Mouse (Mus musculus) myocyte (in vitro differentiated cells): ENCODE measurements at regions not wholly inside any gene's neighbourhood (a gene's known extent, or its start where the extent isn't known, plus 50 kb on each side); places are given as distances from the start of the nearest gene placed in this dataset.

Experiments
- H3K27me3 ChIP-seq: one replicate; pipeline ENCODE4 v1.6.1; 2011; ENCODE audit not compliant: control insufficient read depth, insufficient read depth, insufficient read length
- H3K36me3 ChIP-seq: one replicate; pipeline ENCODE4 v1.6.1; 2011; ENCODE audit not compliant: control insufficient read depth, insufficient read depth
- H3K4me2 ChIP-seq: one replicate; pipeline ENCODE4 v1.6.1; 2011; ENCODE audit warnings: low read depth, control low read depth
- H3K4me3 ChIP-seq: one replicate; pipeline ENCODE4 v1.5.1; 2011; ENCODE audit warnings: mild to moderate bottlenecking, control low read depth, moderate library complexity
- H3K79me2 ChIP-seq: one replicate; pipeline ENCODE4 v1.6.1; 2011; ENCODE audit not compliant: control insufficient read depth, insufficient read depth
- H3ac ChIP-seq: one replicate; pipeline ENCODE4 v1.6.1; 2011; ENCODE audit not compliant: control insufficient read depth, insufficient read length
- CEBPB ChIP-seq: IDR thresholded peaks from 2 replicates; pipeline ENCODE4 v1.6.1; 2011; ENCODE audit warnings: mild to moderate bottlenecking, moderate library complexity; ENCODE audit not compliant: poor library complexity, insufficient read depth, severe bottlenecking
- E2F4 ChIP-seq: IDR thresholded peaks from one replicate; pipeline ENCODE4 v1.6.1; 2011; ENCODE audit warnings: mild to moderate bottlenecking, control low read depth, moderate library complexity; ENCODE audit not compliant: insufficient read depth
- MAX ChIP-seq: IDR thresholded peaks from one replicate; pipeline ENCODE4 v1.6.1; 2011; ENCODE audit warnings: low read depth, mild to moderate bottlenecking, control low read depth
- MYOD1 ChIP-seq, 3 experiments: IDR thresholded peaks; one replicate each; pipeline ENCODE4 v1.6.1; 2011; ENCODE audit warnings: control low read depth in 2 of 3, low read depth in 2 of 3, mild to moderate bottlenecking in 2 of 3, moderate library complexity in 1 of 3; ENCODE audit not compliant: insufficient read length in 2 of 3, control insufficient read depth in 1 of 3
- MYOG ChIP-seq, 3 experiments: IDR thresholded peaks; one replicate each; pipeline ENCODE4 v1.6.1; 2011; ENCODE audit warnings: control low read depth in 2 of 3, low read depth in 2 of 3, mild to moderate bottlenecking in 2 of 3; ENCODE audit not compliant: insufficient read length in 2 of 3, control insufficient read depth in 1 of 3, insufficient read depth in 1 of 3
- POLR2A ChIP-seq: IDR thresholded peaks from one replicate; pipeline ENCODE4 v1.6.1; 2011; ENCODE audit warnings: low read depth, mild to moderate bottlenecking, control low read depth, moderate library complexity; ENCODE audit not compliant: insufficient read length
- POLR2AphosphoS2 ChIP-seq: IDR thresholded peaks from one replicate; pipeline ENCODE4 v1.6.1; 2011; ENCODE audit warnings: low read depth, control low read depth; ENCODE audit not compliant: insufficient read length
- REST ChIP-seq: IDR thresholded peaks from one replicate; pipeline ENCODE4 v1.6.1; 2011; ENCODE audit warnings: mild to moderate bottlenecking, control low read depth, moderate library complexity; ENCODE audit not compliant: insufficient read depth, insufficient read length
- SRF ChIP-seq: IDR thresholded peaks from one replicate; pipeline ENCODE4 v1.6.1; 2011; ENCODE audit warnings: low read depth; ENCODE audit not compliant: control insufficient read depth, insufficient read length
- TCF12 ChIP-seq: IDR thresholded peaks from one replicate; pipeline ENCODE4 v1.6.1; 2011; ENCODE audit warnings: mild to moderate bottlenecking, control low read depth; ENCODE audit not compliant: poor library complexity, insufficient read depth, severe bottlenecking
- TCF3 ChIP-seq: IDR thresholded peaks from one replicate; pipeline ENCODE4 v1.6.1; 2011; ENCODE audit warnings: low read depth, control low read depth; ENCODE audit not compliant: insufficient read length
- USF1 ChIP-seq: IDR thresholded peaks from one replicate; pipeline ENCODE4 v1.6.1; 2011; ENCODE audit warnings: low read depth, mild to moderate bottlenecking, control low read depth, moderate library complexity

DNA sequence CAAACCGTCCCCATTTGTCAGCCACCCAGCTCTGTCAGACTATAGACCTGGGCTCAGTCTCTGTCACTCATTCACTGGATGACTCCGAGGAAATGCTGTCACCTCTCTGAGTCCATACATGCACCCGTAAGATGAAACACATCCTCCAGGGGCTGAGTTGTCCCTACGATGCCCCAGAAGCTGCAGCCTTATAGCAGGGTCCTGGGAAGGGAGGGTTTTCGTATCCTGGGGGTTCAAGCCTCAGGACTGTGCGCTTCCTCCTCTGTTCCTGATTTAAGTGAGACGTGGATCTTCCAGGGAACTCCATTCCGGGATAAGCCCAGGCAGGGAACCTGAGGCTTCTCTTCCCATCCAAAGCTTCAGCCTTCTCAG, 111.6 kb downstream of the Tpra1 start:
- TF ChIP-seq POLR2AphosphoS2 (no peak), MYOD1 (IDR thresholded peaks at IDR 0.05; ENCODE audit: control insufficient read depth in 1 of 3, insufficient read length in 2 of 3, low read depth in 2 of 3) (no peak), POLR2A (no peak), USF1 (no peak), MAX (no peak), CEBPB (no peak), SRF (no peak), TCF12 (no peak), TCF3 (no peak), MYOG (IDR thresholded peaks at IDR 0.05; ENCODE audit: control insufficient read depth in 1 of 3, insufficient read depth in 1 of 3, insufficient read length in 2 of 3, low read depth in 2 of 3) (no peak), REST (no peak), E2F4 (no peak)
- Histone ChIP-seq H3K4me3 (no peak overlapping the region), H3ac (no peak overlapping the region), H3K79me2 (no peaks in the 10 kb centered on the region), H3K27me3 (no peaks in the 10 kb centered on the region), H3K4me2 (no peak overlapping the region), H3K36me3 (no peaks in the 10 kb centered on the region)

DNA sequence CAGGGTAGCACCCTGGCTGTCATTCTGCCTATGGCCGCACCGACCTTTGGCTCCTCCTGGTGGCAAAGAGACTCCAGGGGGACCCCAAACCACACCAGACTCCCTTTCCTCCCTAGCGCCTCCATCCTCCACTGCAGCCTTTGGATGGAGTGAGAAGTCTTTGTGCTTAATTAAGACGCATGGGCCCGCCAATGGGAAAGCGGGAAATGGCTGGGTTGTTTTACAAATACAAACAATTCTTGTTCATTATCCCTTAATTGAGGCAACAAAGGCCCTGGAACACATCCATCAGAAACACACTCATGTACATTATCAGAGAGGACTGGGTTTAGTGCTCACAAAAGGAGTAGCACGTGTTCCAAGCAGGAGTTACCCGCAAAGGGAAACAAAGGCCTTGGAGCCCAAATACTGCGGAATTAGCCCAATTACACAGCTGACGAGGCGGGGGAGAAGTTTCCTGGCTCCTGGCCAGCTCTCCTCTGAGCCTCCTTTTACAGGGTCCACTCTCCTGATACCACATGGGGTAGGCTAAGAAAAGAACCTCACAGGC, 122.1 kb downstream of the Tpra1 start:
- Histone ChIP-seq H3ac (no peak overlapping the region), H3K36me3 (no peaks in the 10 kb centered on the region), H3K4me3 (no peak overlapping the region), H3K4me2 (no peak overlapping the region), H3K27me3 (peaks cover 5% of the 10 kb centered on the region), H3K79me2 (no peaks in the 10 kb centered on the region)
- no peak for TF ChIP-seq POLR2A
- no peak for TF ChIP-seq CEBPB
- TF ChIP-seq USF1, result no peak
- TF ChIP-seq REST, result no peak

DNA sequence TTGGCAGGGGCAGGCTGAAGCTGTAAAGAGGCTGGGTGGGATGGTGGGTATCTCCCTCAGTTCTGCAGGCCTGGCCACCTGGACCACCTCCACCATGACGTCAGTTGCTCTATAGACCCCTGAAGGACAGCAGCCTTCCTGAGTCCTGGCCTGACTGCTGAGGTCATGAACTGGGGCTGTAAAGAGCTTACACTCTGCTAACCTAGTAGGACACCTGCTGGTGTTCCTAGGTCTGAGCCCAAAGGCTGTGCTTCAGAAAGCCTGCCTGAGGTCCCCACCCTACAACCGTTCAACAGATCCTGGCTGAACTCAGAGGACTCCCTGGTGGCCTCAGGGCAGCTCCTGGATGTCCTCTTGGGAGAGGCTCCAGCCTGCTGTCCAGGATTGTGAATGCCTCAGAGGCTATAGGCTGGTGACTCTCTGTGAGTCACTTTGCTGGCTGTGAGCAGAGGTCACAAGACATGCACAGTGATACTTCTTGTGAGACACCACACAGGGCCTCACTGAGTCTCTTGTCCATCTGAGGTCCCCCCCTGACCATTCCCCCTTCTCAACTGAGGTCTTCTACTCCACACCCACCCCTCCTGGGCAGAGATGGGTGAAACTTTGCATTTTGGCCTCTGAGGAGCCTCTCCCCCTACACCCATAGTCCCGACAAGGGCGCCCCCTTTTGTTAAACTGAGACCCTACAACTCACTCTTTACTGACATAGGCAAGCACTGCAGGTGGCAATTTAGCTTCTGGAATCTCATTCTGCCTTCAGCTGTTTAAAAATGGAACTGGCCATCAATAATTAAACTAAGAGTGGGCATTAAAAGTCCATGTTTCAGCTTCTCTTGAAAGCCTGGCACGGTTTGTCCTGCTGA, 131.6 kb downstream of the Tpra1 start:
- no peak overlapping the region for H3K4me2 ChIP-seq

DNA sequence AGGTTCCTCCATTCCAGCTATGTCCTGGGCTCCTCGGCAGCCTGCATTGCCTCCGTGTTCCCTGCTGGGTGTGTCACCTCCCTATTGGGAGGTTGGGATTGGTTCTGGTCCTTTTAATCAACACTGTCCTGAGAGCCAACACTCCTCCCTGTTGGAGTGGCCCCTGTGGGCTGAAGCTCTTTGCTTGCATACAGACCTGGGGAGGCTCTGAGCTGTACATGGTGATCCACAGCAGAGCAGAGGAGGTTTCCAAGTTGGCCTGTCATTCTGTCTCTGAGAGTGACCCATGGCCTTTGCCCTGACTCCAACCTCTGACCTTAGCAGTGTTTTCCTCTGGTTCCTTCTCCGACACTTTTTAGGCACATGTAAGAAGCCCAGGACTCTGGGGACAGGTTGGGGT, 132.4 kb downstream of the Tpra1 start:
- Histone ChIP-seq H3K79me2 (no peaks in the 10 kb centered on the region), H3K27me3 (peaks cover 7% of the 10 kb centered on the region), H3K36me3 (no peaks in the 10 kb centered on the region), H3ac (no peak overlapping the region), H3K4me3 (no peak overlapping the region), H3K4me2 (no peak overlapping the region)
- TF ChIP-seq MYOD1 (IDR thresholded peaks at IDR 0.05; ENCODE audit: control insufficient read depth in 1 of 3, insufficient read length in 2 of 3, low read depth in 2 of 3) (no peak), TCF12 (no peak), POLR2A (no peak), CEBPB (no peak), MYOG (IDR thresholded peaks at IDR 0.05; ENCODE audit: control insufficient read depth in 1 of 3, insufficient read depth in 1 of 3, insufficient read length in 2 of 3, low read depth in 2 of 3) (no peak), POLR2AphosphoS2 (no peak)

More for the DNA sequence above, 131.6 kb downstream of the Tpra1 start:
- H3K4me3 ChIP-seq, result no peak overlapping the region
- no peak overlapping the region for H3ac ChIP-seq
- TF ChIP-seq USF1 (no peak), POLR2AphosphoS2 (no peak), TCF12 (no peak), REST (no peak), TCF3 (no peak), CEBPB (no peak), MAX (no peak), POLR2A (no peak), E2F4 (no peak), SRF (no peak), MYOD1 (IDR thresholded peaks at IDR 0.05; ENCODE audit: control insufficient read depth in 1 of 3, insufficient read length in 2 of 3, low read depth in 2 of 3) (no peak), MYOG (IDR thresholded peaks at IDR 0.05; ENCODE audit: control insufficient read depth in 1 of 3, insufficient read depth in 1 of 3, insufficient read length in 2 of 3, low read depth in 2 of 3) (no peak)
- no peaks in the 10 kb centered on the region for H3K79me2 ChIP-seq
- no peaks in the 10 kb centered on the region for H3K36me3 ChIP-seq
- peaks cover 7% of the 10 kb centered on the region for H3K27me3 ChIP-seq

DNA sequence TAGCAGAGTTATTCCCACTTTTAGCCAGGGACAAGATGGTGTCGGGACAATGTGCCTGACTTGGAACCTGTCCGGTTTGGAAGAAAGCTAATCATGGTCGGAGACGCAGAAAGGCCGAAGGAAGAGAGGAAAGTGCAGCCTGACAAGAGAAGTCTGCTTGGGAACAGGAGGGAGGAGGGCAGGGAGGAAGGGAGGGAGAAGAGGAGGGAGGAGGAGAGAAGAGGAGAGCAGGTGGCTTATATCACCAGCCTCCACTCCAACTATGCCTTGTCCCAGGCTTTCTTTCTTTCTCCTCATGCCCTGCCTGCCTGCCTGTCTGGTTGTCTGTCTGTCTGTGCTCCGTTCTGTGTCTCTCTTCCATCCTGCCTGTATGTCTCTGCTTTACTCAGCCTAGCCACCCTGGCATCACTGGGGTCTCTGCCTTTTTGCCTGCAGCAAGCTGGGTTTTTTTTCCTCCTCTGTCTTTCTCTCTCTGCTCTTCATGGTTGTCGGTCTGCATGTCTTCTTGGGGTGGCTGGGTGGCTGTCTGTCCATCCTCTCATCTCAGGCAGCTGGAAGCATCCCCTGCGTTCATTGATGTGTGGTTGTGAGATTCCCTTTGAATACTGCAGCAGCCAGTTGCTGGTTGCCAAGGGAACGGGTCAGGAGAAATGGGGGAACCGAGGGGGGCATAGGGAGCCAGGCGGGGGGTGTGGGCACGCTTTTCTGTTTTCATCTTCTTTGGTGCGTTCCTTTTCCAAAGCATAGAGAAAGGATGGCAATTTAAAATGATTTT, 133.2 kb downstream of the Tpra1 start:
- Histone ChIP-seq H3K36me3 (no peaks in the 10 kb centered on the region), H3K79me2 (no peaks in the 10 kb centered on the region), H3ac (no peak overlapping the region), H3K4me3 (no peak overlapping the region), H3K27me3 (peaks cover 7% of the 10 kb centered on the region), H3K4me2 (no peak overlapping the region)
- TF ChIP-seq USF1 (no peak), CEBPB (no peak), POLR2A (no peak), MAX (no peak), E2F4 (no peak), TCF12 (no peak)
